Comparison of ENCODE assay signal across 5 mouse cellular contexts in genomic region chr11:98209661-98210060, GRCm38 (mm10). TPM values are rescaled to one million over a fixed set of nuclear protein-coding genes. Genes with fewer than 3 reads are reported as not detected.
DNase-seq lines count a peak whose midpoint lies in the region; ATAC-seq and TF ChIP-seq lines count a peak whose summit lies in the region.
"Not testable (repeated sequence)": the region's sequence is repeated elsewhere in the genome, so short reads cannot be mapped to it uniquely, and the experiment has no call there.

No protein-coding gene starts in this region.

- ATAC-seq in liver, embryonic 14.5 days (ENCODE audit: insufficient read depth), result not testable (repeated sequence)

- TF ChIP-seq CTCF in CH12.LX (conservative IDR thresholded peaks at IDR 0.05 in 1 of 2, IDR thresholded peaks at IDR 0.05 in 1 of 2; ENCODE audit: low read depth in 2 of 2, low read length in 2 of 2), result peak in 1 of 2 experiments; percentile 28; a peak in 2 of 4 replicates
- not testable (repeated sequence) for TF ChIP-seq CTCF in MEL (IDR thresholded peaks at IDR 0.05 in 2 of 3, conservative IDR thresholded peaks at IDR 0.05 in 1 of 3; ENCODE audit: control insufficient read depth in 1 of 3, insufficient read depth in 1 of 3, low read depth in 2 of 3, low read length in 3 of 3, poor library complexity in 1 of 3, severe bottlenecking in 1 of 3)
- peak; percentile 23; the same call in 1 of the 2 replicates for TF ChIP-seq CTCF in layer of hippocampus, adult 2 months (conservative IDR thresholded peaks at IDR 0.05)
- TF ChIP-seq CTCF in liver, embryonic 14.5 days (IDR thresholded peaks at IDR 0.05; ENCODE audit: low read depth), result 0 out of 2 replicates have a peak, but pooled peaks have one; percentile 8

- DNase-seq in CH12.LX (ENCODE audit: extremely low read depth); MEL (ENCODE audit: low read depth, low spot score); layer of hippocampus, adult 2 months (ENCODE audit: low spot score in 2 of 2); liver, embryonic 14.5 days (ENCODE audit: low read depth in 3 of 3, low spot score in 3 of 3): not testable (repeated sequence)
- peak; percentile 23 for DNase-seq in heart, adult 11 months

- H3K27ac ChIP-seq in CH12.LX (ENCODE audit: insufficient read depth, low read depth); MEL (ENCODE audit: control insufficient read depth, low read depth, low read length); layer of hippocampus, adult 2 months; liver, embryonic 14.5 days: not testable (repeated sequence)

- H3K9ac ChIP-seq in CH12.LX (ENCODE audit: insufficient read depth, low read depth); MEL (ENCODE audit: control insufficient read depth, low read depth, low read length, poor library complexity, severe bottlenecking); liver, embryonic 14.5 days (replicated peaks): not testable (repeated sequence)

- not testable (repeated sequence) for TF ChIP-seq EP300 in CH12.LX (IDR thresholded peaks at IDR 0.05; ENCODE audit: low read length); MEL (IDR thresholded peaks at IDR 0.05; ENCODE audit: low read depth in 1 of 2, low read length in 2 of 2); liver, embryonic 14.5 days (IDR thresholded peaks at IDR 0.05; ENCODE audit: low read depth)

- peaks cover 79% of the 10 kb centered on the region for H3K79me2 ChIP-seq in CH12.LX (replicated peaks; ENCODE audit: control insufficient read depth, extremely low read depth, insufficient read depth, poor library complexity, severe bottlenecking)
- peaks cover 29% of the 10 kb centered on the region for H3K79me2 ChIP-seq in MEL (ENCODE audit: control insufficient read depth, insufficient read depth, low read length, poor library complexity)

- not testable (repeated sequence) for H3K27me3 ChIP-seq in CH12.LX (replicated peaks); MEL (ENCODE audit: control insufficient read depth in 1 of 2, insufficient read depth in 2 of 2, low read length in 2 of 2); liver, embryonic 14.5 days (ENCODE audit: control insufficient read depth, insufficient read depth, low read length)

- H3K4me2 ChIP-seq in CH12.LX (ENCODE audit: insufficient read depth, low read depth, poor library complexity, severe bottlenecking); liver, embryonic 14.5 days (ENCODE audit: low read depth): not testable (repeated sequence)

- H3K9me3 ChIP-seq in CH12.LX (replicated peaks; ENCODE audit: low read length); MEL (replicated peaks; ENCODE audit: insufficient read depth, low read length); liver, embryonic 14.5 days (ENCODE audit: control insufficient read depth, low read length): not testable (repeated sequence)

- TF ChIP-seq RAD21 in CH12.LX (IDR thresholded peaks at IDR 0.05; ENCODE audit: low read depth, low read length); MEL (IDR thresholded peaks at IDR 0.05; ENCODE audit: low read depth, low read length): not testable (repeated sequence)

- H3K36me3 ChIP-seq in CH12.LX (replicated peaks in 1 of 2; ENCODE audit: control insufficient read depth in 1 of 2, insufficient read depth in 1 of 2, low read length in 1 of 2), result peaks cover 33 to 68% of the 10 kb centered on the region in 2 experiments
- H3K36me3 ChIP-seq in MEL (ENCODE audit: control insufficient read depth in 1 of 2, insufficient read depth in 2 of 2, low read length in 2 of 2), result peaks cover 47 to 55% of the 10 kb centered on the region in 2 experiments
- H3K36me3 ChIP-seq in liver, embryonic 14.5 days (replicated peaks; ENCODE audit: control insufficient read depth, insufficient read depth, low read depth), result peaks cover 47% of the 10 kb centered on the region

- dilution Hi-C loops in CH12.LX (cut with MboI; ENCODE audit: extremely low pct_ligation_motif_present, extremely low pct_unique_long_range_greater_than_20kb, low sequenced_read_pairs), result not testable (repeated sequence)

- H3K4me1 ChIP-seq in CH12.LX (ENCODE audit: control insufficient read depth in 1 of 2, insufficient read depth in 2 of 2), result peaks cover 6 to 37% of the 10 kb centered on the region in 2 experiments; a peak in 3 of 4 replicates
- peaks cover 11 to 18% of the 10 kb centered on the region in 2 experiments for H3K4me1 ChIP-seq in MEL (ENCODE audit: control insufficient read depth in 1 of 2, insufficient read depth in 2 of 2, low read length in 2 of 2)
- H3K4me1 ChIP-seq in liver, embryonic 14.5 days (replicated peaks; ENCODE audit: control insufficient read depth in 2 of 2, insufficient read depth in 2 of 2, low read length in 1 of 2), result peaks cover 13 to 16% of the 10 kb centered on the region in 2 experiments

- H3K4me3 ChIP-seq in CH12.LX (replicated peaks in 1 of 3; ENCODE audit: low read depth in 2 of 3, low read length in 2 of 3, poor library complexity in 1 of 3); MEL (ENCODE audit: control insufficient read depth in 1 of 2, insufficient read depth in 1 of 2, low read depth in 2 of 2, low read length in 2 of 2); layer of hippocampus, adult 2 months; liver, embryonic 14.5 days (ENCODE audit: insufficient read depth in 1 of 2, low read depth in 2 of 2, low read length in 2 of 2): not testable (repeated sequence)

- TF ChIP-seq POLR2A in CH12.LX (IDR thresholded peaks at IDR 0.05; ENCODE audit: low read depth, low read length); MEL (IDR thresholded peaks at IDR 0.05; ENCODE audit: control insufficient read depth in 1 of 2, insufficient read depth in 1 of 2, low read depth in 1 of 2, low read length in 2 of 2, poor library complexity in 1 of 2): not testable (repeated sequence)

- 66% methylated on average over 4 of the region's 5 CpGs for WGBS in liver, embryonic 14.5 days (ENCODE audit: insufficient replicate concordance)

- in situ Hi-C loops in CH12.LX (cut with MboI; ENCODE audit: low pct_ligation_motif_present, low pct_unique_long_range_greater_than_20kb, low sequenced_read_pairs), result not testable (repeated sequence)

TF ChIP-seq in CH12.LX, 34 proteins besides CTCF, POLR2A, EP300 and RAD21:
- peak; percentile 51; the same call in 1 of the 2 replicates for TF ChIP-seq ZNF384 (IDR thresholded peaks at IDR 0.05; ENCODE audit: low read depth, low read length)

TF ChIP-seq in MEL, 35 proteins besides CTCF, POLR2A, EP300 and RAD21:
- peak; percentile 71; the same call in 1 of the 2 replicates for TF ChIP-seq ZNF384 (IDR thresholded peaks at IDR 0.05; ENCODE audit: low read depth, low read length)

RNA-seq across cellular contexts. Expression of gene Cdk12, which starts 6.8 kb away (rescaled TPM):
- total RNA-seq in CH12.LX (2012; rRNA removed), result 29.6 and 38.2 TPM in 2 replicates
- total RNA-seq in CH12.LX (2014; rRNA removed), result 26.1 and 27.8 TPM in 2 replicates
- 39.1 and 44.1 TPM in 2 replicates for polyA plus RNA-seq in CH12.LX (2012; ENCODE audit: insufficient read length, low read depth)
- 34.3 and 35.2 TPM in 2 replicates for total RNA-seq in MEL (2012; rRNA removed)
- 10 to 100 TPM; 34.6 to 45.5 TPM for polyA plus RNA-seq in MEL (2012; ENCODE audit: insufficient read depth in 1 of 2, insufficient read length in 2 of 2, low read depth in 1 of 2, low replicate concordance in 2 of 2, missing spikeins in 1 of 2)
- total RNA-seq in layer of hippocampus, adult 2 months (2021), result 10 to 100 TPM; 40.9 to 47.0 TPM
- 8.2 and 9.8 TPM in 2 replicates for polyA plus RNA-seq in liver, embryonic 14.5 days (2012; rRNA removed)
- 4.7 and 5.5 TPM in 2 replicates for polyA plus RNA-seq in liver, embryonic 14.5 days (2014; fragmentation: Nextera tagmentation; extraction: Ambion mirVana)

RNA-seq across cellular contexts. Expression of gene Med1, which starts 16.6 kb away (rescaled TPM):
- 28.8 and 40.8 TPM in 2 replicates for total RNA-seq in CH12.LX (2012; rRNA removed)
- total RNA-seq in CH12.LX (2014; rRNA removed), result 51.4 and 52.0 TPM in 2 replicates
- polyA plus RNA-seq in CH12.LX (2012; ENCODE audit: insufficient read length, low read depth), result 54.7 and 58.9 TPM in 2 replicates
- total RNA-seq in MEL (2012; rRNA removed), result 39.9 and 43.6 TPM in 2 replicates
- 100 to 1,000 TPM in 1 of 2 experiments, 10 to 100 TPM in 1; 58.6 to 122 TPM for polyA plus RNA-seq in MEL (2012; ENCODE audit: insufficient read depth in 1 of 2, insufficient read length in 2 of 2, low read depth in 1 of 2, low replicate concordance in 2 of 2, missing spikeins in 1 of 2)
- total RNA-seq in layer of hippocampus, adult 2 months (2021), result 10 to 100 TPM; 53.4 to 54.5 TPM
- polyA plus RNA-seq in liver, embryonic 14.5 days (2012; rRNA removed), result 7.1 and 8.7 TPM in 2 replicates
- polyA plus RNA-seq in liver, embryonic 14.5 days (2014; fragmentation: Nextera tagmentation; extraction: Ambion mirVana), result 19.7 and 22.7 TPM in 2 replicates

RNA-seq across cellular contexts. Expression of gene Fbxl20, which starts 59.5 kb away (rescaled TPM):
- 4.4 and 7.9 TPM in 2 replicates for total RNA-seq in CH12.LX (2012; rRNA removed)
- 4.8 and 6.4 TPM in 2 replicates for total RNA-seq in CH12.LX (2014; rRNA removed)
- 7.4 and 9.0 TPM in 2 replicates for polyA plus RNA-seq in CH12.LX (2012; ENCODE audit: insufficient read length, low read depth)
- total RNA-seq in MEL (2012; rRNA removed), result 4.4 and 6.0 TPM in 2 replicates
- 1 to 10 TPM in 1 of 2 experiments, not detected in 1; 10.0 TPM for polyA plus RNA-seq in MEL (2012; ENCODE audit: insufficient read depth in 1 of 2, insufficient read length in 2 of 2, low read depth in 1 of 2, low replicate concordance in 2 of 2, missing spikeins in 1 of 2)
- 10 to 100 TPM; 33.7 to 34.2 TPM for total RNA-seq in layer of hippocampus, adult 2 months (2021)
- 2.0 and 2.3 TPM in 2 replicates for polyA plus RNA-seq in liver, embryonic 14.5 days (2012; rRNA removed)
- 3.4 and 5.9 TPM in 2 replicates for polyA plus RNA-seq in liver, embryonic 14.5 days (2014; fragmentation: Nextera tagmentation; extraction: Ambion mirVana)
